Comparison of ENCODE assay signal across 11 mouse cellular contexts in the genomic region with DNA sequence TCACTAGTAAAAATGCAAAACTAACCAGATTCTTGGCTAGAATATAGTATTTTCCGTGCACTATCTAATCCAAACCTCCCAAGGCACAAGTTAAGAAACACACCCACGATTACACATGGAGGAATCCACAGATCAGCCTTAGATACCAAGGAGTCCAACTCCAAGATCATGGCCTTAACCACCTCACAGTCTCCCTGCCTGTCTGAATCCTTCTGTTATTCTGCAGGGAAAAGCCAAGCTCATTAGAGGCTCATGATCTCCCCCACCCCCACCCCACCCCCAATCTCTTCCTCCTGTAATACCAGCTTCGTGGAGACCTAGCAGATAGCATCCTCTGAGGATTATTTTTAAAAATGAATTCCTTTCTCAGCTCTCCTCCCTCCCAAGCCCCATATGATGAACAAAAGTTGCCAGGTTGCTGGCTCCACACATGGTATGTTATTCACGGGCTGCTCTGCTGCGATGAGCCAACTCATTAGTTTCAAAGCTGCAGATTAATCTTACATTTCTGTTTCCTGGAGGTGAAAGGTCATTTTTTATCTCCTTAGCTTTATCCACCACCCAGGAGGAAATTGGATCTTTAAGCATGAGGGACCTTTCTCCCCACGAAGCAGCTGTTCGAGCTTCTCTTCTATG. TPM values are rescaled to one million over a fixed set of nuclear protein-coding genes. Genes with fewer than 3 reads are reported as not detected.
DNase-seq lines count a peak whose midpoint lies in the region; ATAC-seq lines count a peak whose summit lies in the region.
"Had no signal": no experiment of that assay in that cellular context is flagged by ENCODE, and none has a peak within 500 bp of the region (broad histone marks: within the 10 kb centered on the region; RNA-seq: fewer than 3 reads in every experiment).

No protein-coding gene starts in this region.

- ATAC-seq in kidney, embryonic 15.5 days (replicated peaks; ENCODE audit: low FRiP score) = no peak
- ATAC-seq in neural tube, embryonic 15.5 days (ENCODE audit: low FRiP score) = no peak
- no peak for ATAC-seq in hindbrain, embryonic 11.5 days (ENCODE audit: low FRiP score)
- ATAC-seq in heart, embryonic 12.5 days (ENCODE audit: insufficient number of reproducible peaks, low FRiP score) = no peak

- no peak overlapping the region for H3K4me2 ChIP-seq in kidney, embryonic 15.5 days
- no peak overlapping the region for H3K4me2 ChIP-seq in neural tube, embryonic 15.5 days
- H3K4me2 ChIP-seq in hindbrain, embryonic 11.5 days (replicated peaks; ENCODE audit: low read depth, low read length) = no peak overlapping the region
- no peak overlapping the region for H3K4me2 ChIP-seq in heart, embryonic 12.5 days

- no peak overlapping the region for H3K4me3 ChIP-seq in kidney, embryonic 15.5 days (replicated peaks)
- H3K4me3 ChIP-seq in neural tube, embryonic 15.5 days (replicated peaks) = no peak overlapping the region
- H3K4me3 ChIP-seq in hindbrain, embryonic 11.5 days (ENCODE audit: low read depth, low read length) = no peak overlapping the region
- no peak overlapping the region for H3K4me3 ChIP-seq in heart, embryonic 12.5 days
- H3K4me3 ChIP-seq: hindbrain, embryonic 15.5 days; limb, embryonic 13.5 days; lung, embryonic 15.5 days had no signal

- no peak overlapping the region for H3K9ac ChIP-seq in kidney, embryonic 15.5 days
- H3K9ac ChIP-seq in neural tube, embryonic 15.5 days (replicated peaks) = no peak overlapping the region
- H3K9ac ChIP-seq in hindbrain, embryonic 11.5 days (ENCODE audit: low read depth, low read length) = no peak overlapping the region
- no peak overlapping the region for H3K9ac ChIP-seq in heart, embryonic 12.5 days
- H3K9ac ChIP-seq: hindbrain, embryonic 15.5 days; limb, embryonic 13.5 days; lung, embryonic 15.5 days had no signal

- no peaks in the 10 kb centered on the region for H3K36me3 ChIP-seq in kidney, embryonic 15.5 days
- no peaks in the 10 kb centered on the region for H3K36me3 ChIP-seq in neural tube, embryonic 15.5 days
- H3K36me3 ChIP-seq in hindbrain, embryonic 11.5 days (ENCODE audit: control insufficient read depth, insufficient read depth, low read length) = no peaks in the 10 kb centered on the region
- no peaks in the 10 kb centered on the region for H3K36me3 ChIP-seq in heart, embryonic 12.5 days
- H3K36me3 ChIP-seq: hindbrain, embryonic 15.5 days; limb, embryonic 13.5 days; lung, embryonic 15.5 days had no signal

- no peaks in the 10 kb centered on the region for H3K9me3 ChIP-seq in kidney, embryonic 15.5 days (replicated peaks)
- H3K9me3 ChIP-seq in neural tube, embryonic 15.5 days (replicated peaks) = no peaks in the 10 kb centered on the region
- no peaks in the 10 kb centered on the region for H3K9me3 ChIP-seq in hindbrain, embryonic 11.5 days (ENCODE audit: control insufficient read depth, low read length)
- no peaks in the 10 kb centered on the region for H3K9me3 ChIP-seq in heart, embryonic 12.5 days (replicated peaks)
- H3K9me3 ChIP-seq: hindbrain, embryonic 15.5 days; limb, embryonic 13.5 days; lung, embryonic 15.5 days had no signal

- H3K27ac ChIP-seq in kidney, embryonic 15.5 days = peak overlapping the region; percentile 58; the same call in 1 of the 2 replicates
- H3K27ac ChIP-seq in neural tube, embryonic 15.5 days (replicated peaks) = peak overlapping the region; percentile 38
- no peak overlapping the region for H3K27ac ChIP-seq in hindbrain, embryonic 11.5 days (ENCODE audit: low read depth, low read length)
- H3K27ac ChIP-seq in heart, embryonic 12.5 days (ENCODE audit: poor library complexity, severe bottlenecking) = no peak overlapping the region
- H3K27ac ChIP-seq: limb, embryonic 13.5 days; lung, embryonic 15.5 days had no signal

- H3K4me1 ChIP-seq in kidney, embryonic 15.5 days = peaks cover 25% of the 10 kb centered on the region
- peaks cover 27% of the 10 kb centered on the region for H3K4me1 ChIP-seq in neural tube, embryonic 15.5 days
- no peaks in the 10 kb centered on the region for H3K4me1 ChIP-seq in hindbrain, embryonic 11.5 days (replicated peaks; ENCODE audit: control insufficient read depth, insufficient read depth, low read length)
- H3K4me1 ChIP-seq in heart, embryonic 12.5 days (replicated peaks) = 0 out of 2 replicates have a peak, but pooled peaks cover 12% of the 10 kb centered on the region

- H3K27me3 ChIP-seq in kidney, embryonic 15.5 days = no peaks in the 10 kb centered on the region
- H3K27me3 ChIP-seq in neural tube, embryonic 15.5 days (replicated peaks) = no peaks in the 10 kb centered on the region
- no peaks in the 10 kb centered on the region for H3K27me3 ChIP-seq in hindbrain, embryonic 11.5 days (ENCODE audit: control insufficient read depth, insufficient read depth, low read length)
- no peaks in the 10 kb centered on the region for H3K27me3 ChIP-seq in heart, embryonic 12.5 days (replicated peaks)
- H3K27me3 ChIP-seq: hindbrain, embryonic 15.5 days; limb, embryonic 13.5 days; lung, embryonic 15.5 days had no signal

- DNase-seq in kidney, postnatal 36 days = no peak
- DNase-seq in neural tube, embryonic 10.5 days (ENCODE audit: extremely low spot score, low spot score) = no peak
- DNase-seq in hindbrain, embryonic 11.5 days (ENCODE audit: low spot score) = peak; percentile 24
- peak; percentile 42 for DNase-seq in retina, embryonic 14.5 days (ENCODE audit: low spot score)
- no peak for DNase-seq in gastrocnemius, postnatal 10 days

- WGBS in kidney, embryonic 15.5 days = 9% methylated on average over 7 of the region's 7 CpGs
- WGBS in neural tube, embryonic 15.5 days = 21% methylated on average over 7 of the region's 7 CpGs
- 22% methylated on average over 7 of the region's 7 CpGs for WGBS in hindbrain, embryonic 11.5 days
- WGBS in heart, embryonic 12.5 days = 16% methylated on average over 7 of the region's 7 CpGs

RNA-seq across cellular contexts. Expression of gene Prickle2, which starts 21.5 kb away (rescaled TPM):
- 6.1 and 7.6 TPM in 2 replicates for polyA plus RNA-seq in kidney, embryonic 15.5 days (2015; fragmentation: Nextera tagmentation; extraction: Ambion mirVana)
- polyA plus RNA-seq in neural tube, embryonic 15.5 days (2015; fragmentation: Nextera tagmentation; extraction: Ambion mirVana) = 15.8 and 17.0 TPM in 2 replicates
- polyA plus RNA-seq in hindbrain, embryonic 11.5 days (2014; fragmentation: Nextera tagmentation; extraction: Ambion mirVana) = 9.6 and 10.0 TPM in 2 replicates
- 1 to 10 TPM; 7.1 to 7.4 TPM for total RNA-seq in gastrocnemius, postnatal 10 days (2021)
- polyA plus RNA-seq in heart, embryonic 12.5 days (2016; fragmentation: Nextera tagmentation; extraction: Ambion mirVana) = 7.9 and 8.9 TPM in 2 replicates

Comparison
In these comparisons a context has a peak if more than half of its experiments do, and no peak if none do; other contexts are left out.
1. H3K27ac ChIP-seq: peak in kidney, embryonic 15.5 days (single experiment) and neural tube, embryonic 15.5 days (single experiment); none in hindbrain, embryonic 11.5 days (single experiment) and heart, embryonic 12.5 days (single experiment).
2. DNase-seq: peak in hindbrain, embryonic 11.5 days (single experiment) and retina, embryonic 14.5 days (single experiment); none in kidney, postnatal 36 days (0 of 2), neural tube, embryonic 10.5 days (single experiment) and gastrocnemius, postnatal 10 days (single experiment).